Mouse (Mus musculus): ENCODE results near the gene Rtkn. TPM values are rescaled to one million over a fixed set of nuclear protein-coding genes. Genes with fewer than 3 reads are reported as not detected.

Rtkn gene
- polyA plus RNA-seq, 1 experiment from 2014 or later: 16.3 TPM

- no peaks in the 10 kb centered on the region for H3K27me3 ChIP-seq
- CTCF ChIA-PET: interaction anchor here (1.4 kb wide), 1 partner anchor 23 kb away, joined by 3 read pairs; no protein-coding TSS in a partner anchor
- in situ Hi-C loops (cut with MboI; ENCODE audit: low pct_unique_long_range_greater_than_20kb): no loop called here
- no peak for TF ChIP-seq CTCF (IDR thresholded peaks at IDR 0.05)
- DNase-seq (ENCODE audit: low read depth, low spot score) (no peak), ATAC-seq (no peak)
- POLR2A ChIA-PET: interaction anchor here (0.7 to 2.0 kb wide), 9 partner anchors 12 to 59 kb away, joined by 3 to 11 read pairs (median 5); partner anchors contain the start of genes Pcgf1 and Wbp1
Measured at GRCm38 (mm10) chr6:83136291-83136880, 1.1 kb downstream of the Rtkn start.

DNA sequence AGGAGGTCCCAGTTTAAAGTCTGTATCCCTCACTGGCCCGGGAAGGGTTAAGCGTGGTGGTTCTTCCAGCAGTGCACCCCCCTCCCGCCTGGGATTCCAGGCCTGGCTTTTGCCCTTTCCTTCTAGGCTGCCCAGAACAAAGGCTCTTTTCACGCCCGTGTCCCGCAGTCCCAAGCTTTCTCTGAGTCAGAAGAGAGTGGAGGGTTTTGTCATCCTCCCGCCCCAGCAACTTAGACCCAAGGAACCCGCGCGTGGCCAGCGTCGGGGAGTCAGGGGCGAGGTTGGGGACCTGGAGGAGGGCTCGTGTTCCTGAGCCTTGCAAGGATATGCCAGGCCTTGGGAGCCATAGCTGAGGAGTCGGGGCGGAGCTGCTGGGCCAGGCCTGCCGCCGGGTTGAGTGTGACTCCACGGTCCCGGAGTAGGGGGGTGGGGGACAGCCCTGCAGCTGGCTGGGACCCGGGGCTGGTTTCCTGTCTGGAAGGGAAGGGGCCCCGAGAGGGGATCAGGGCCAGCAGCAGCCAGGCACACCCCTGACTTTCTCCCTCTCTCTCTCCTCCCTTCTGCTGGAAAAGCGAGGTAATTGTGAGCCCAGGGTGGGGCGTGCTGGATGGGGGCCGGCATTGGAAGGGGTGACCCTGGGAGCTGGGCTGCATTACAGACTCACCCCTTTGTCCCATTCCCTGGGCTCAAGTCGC, 1.8 kb downstream of the Rtkn start:
- ChIA-PET POLR2A (interaction anchor here (0.5 to 2.0 kb wide), 8 partner anchors 11 to 44 kb away, joined by 3 to 11 read pairs (median 6); partner anchors contain the start of gene Wbp1), CTCF (interaction anchor here (1.3 to 1.4 kb wide), 2 partner anchors 14 to 22 kb away, joined by 3 read pairs; no protein-coding TSS in a partner anchor)
- TF ChIP-seq CTCF (IDR thresholded peaks at IDR 0.05): no peak
- no peak for DNase-seq (ENCODE audit: low read depth, low spot score)
- ATAC-seq: peak; percentile 46
- no peaks in the 10 kb centered on the region for H3K27me3 ChIP-seq
- in situ Hi-C loops (cut with MboI; ENCODE audit: low pct_unique_long_range_greater_than_20kb): no loop called here

- ChIA-PET POLR2A (interaction anchor here (0.5 to 2.0 kb wide), 7 partner anchors 11 to 23 kb away, joined by 4 to 11 read pairs (median 6); partner anchors contain the start of gene Wbp1), CTCF (interaction anchor here (1.3 to 1.4 kb wide), 2 partner anchors 14 to 21 kb away, joined by 3 read pairs; no protein-coding TSS in a partner anchor)
- in situ Hi-C loops (cut with MboI; ENCODE audit: low pct_unique_long_range_greater_than_20kb): no loop called here
- TF ChIP-seq CTCF (IDR thresholded peaks at IDR 0.05): no peak
- ATAC-seq (peak; percentile 66), DNase-seq (ENCODE audit: low read depth, low spot score) (no peak)
- no peaks in the 10 kb centered on the region for H3K27me3 ChIP-seq
Measured at GRCm38 (mm10) chr6:83137576-83137950, 2.3 kb downstream of the Rtkn start.

DNA sequence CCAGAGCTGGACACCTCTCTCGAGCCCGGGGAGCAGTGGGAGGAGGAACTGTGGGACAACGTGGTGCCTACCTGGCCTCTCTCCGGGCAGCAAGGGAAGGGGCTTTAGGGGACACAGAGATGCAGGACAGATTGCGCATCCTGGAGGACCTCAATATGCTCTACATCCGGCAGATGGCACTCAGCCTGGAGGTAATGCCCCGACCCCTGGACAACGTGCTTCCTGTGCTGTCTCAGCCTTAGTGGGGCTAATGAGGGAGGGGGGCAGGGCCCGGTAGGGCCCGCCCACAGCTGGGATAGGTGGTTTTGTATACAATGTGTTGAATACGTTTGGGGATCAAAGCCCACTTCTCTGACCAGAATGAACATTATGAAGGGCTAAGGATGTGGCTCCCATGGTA, 2.8 kb downstream of the Rtkn start:
- ChIA-PET POLR2A (interaction anchor here (1.5 to 2.0 kb wide), 4 partner anchors 10 to 18 kb away, joined by 5 to 11 read pairs (median 6); partner anchors contain the start of gene Wbp1), CTCF (interaction anchor here (1.3 to 1.4 kb wide), 2 partner anchors 15 to 21 kb away, joined by 3 read pairs; no protein-coding TSS in a partner anchor)
- TF ChIP-seq CTCF (IDR thresholded peaks at IDR 0.05): no peak
- no peak for DNase-seq (ENCODE audit: low read depth, low spot score)
- H3K27me3 ChIP-seq: no peaks in the 10 kb centered on the region
- in situ Hi-C loops (cut with MboI; ENCODE audit: low pct_unique_long_range_greater_than_20kb): no loop called here
- peak; percentile 19 for ATAC-seq

DNA sequence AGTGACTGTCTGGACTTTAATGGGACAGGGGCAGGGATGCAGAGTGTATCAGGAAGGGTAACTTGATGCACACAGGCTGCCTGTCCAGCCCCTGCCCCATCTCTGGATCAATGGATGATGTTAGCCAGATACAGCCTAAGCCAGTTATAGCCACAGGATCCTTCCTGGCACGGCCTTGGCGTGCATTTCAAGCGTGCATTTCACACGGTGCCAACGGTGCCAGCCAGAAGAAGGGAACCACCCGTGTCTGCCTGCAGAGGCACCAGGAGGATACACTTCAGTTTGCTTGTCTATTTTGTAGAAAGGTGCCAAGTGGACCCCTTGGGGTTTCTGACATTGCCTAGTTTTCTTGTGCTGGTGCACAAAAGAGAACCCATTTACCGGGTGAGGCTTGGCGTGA, 4.8 kb downstream of the Rtkn start:
- CTCF ChIA-PET: no interaction called here
- in situ Hi-C loops (cut with MboI; ENCODE audit: low pct_unique_long_range_greater_than_20kb): no loop called here
- no peak for ATAC-seq

GRCm38 (mm10) chr6:83141636-83142035, 6.4 kb downstream of the Rtkn start:
- ChIA-PET CTCF (interaction anchor here (1.0 kb wide), 1 partner anchor 24 kb away, joined by 3 read pairs; the partner anchor contains the start of gene Dctn1), POLR2A (interaction anchor here (0.7 kb wide), 1 partner anchor 82 kb away, joined by 3 read pairs; no protein-coding TSS in a partner anchor)
- ATAC-seq: no peak
- no peak for TF ChIP-seq CTCF (IDR thresholded peaks at IDR 0.05)
- in situ Hi-C loops (cut with MboI; ENCODE audit: low pct_unique_long_range_greater_than_20kb): no loop called here
- H3K27me3 ChIP-seq: no peaks in the 10 kb centered on the region
- no peak for DNase-seq (ENCODE audit: low read depth, low spot score)

More for the DNA sequence above, 4.8 kb downstream of the Rtkn start:
- no peak for TF ChIP-seq CTCF (IDR thresholded peaks at IDR 0.05)
- no peak for DNase-seq (ENCODE audit: low read depth, low spot score)
- POLR2A ChIA-PET: no interaction called here
- H3K27me3 ChIP-seq: no peaks in the 10 kb centered on the region

GRCm38 (mm10) chr6:83142211-83142731, 7.0 kb downstream of the Rtkn start:
- TF ChIP-seq CTCF (IDR thresholded peaks at IDR 0.05): no peak
- CTCF ChIA-PET: interaction anchor here (1.0 kb wide), 1 partner anchor 23 kb away, joined by 3 read pairs; the partner anchor contains the start of gene Dctn1
- H3K27me3 ChIP-seq: no peaks in the 10 kb centered on the region
- no peak for DNase-seq (ENCODE audit: low read depth, low spot score)
- POLR2A ChIA-PET: interaction anchor here (0.7 kb wide), 1 partner anchor 82 kb away, joined by 3 read pairs; no protein-coding TSS in a partner anchor
- no peak for ATAC-seq
- in situ Hi-C loops (cut with MboI; ENCODE audit: low pct_unique_long_range_greater_than_20kb): no loop called here

DNA sequence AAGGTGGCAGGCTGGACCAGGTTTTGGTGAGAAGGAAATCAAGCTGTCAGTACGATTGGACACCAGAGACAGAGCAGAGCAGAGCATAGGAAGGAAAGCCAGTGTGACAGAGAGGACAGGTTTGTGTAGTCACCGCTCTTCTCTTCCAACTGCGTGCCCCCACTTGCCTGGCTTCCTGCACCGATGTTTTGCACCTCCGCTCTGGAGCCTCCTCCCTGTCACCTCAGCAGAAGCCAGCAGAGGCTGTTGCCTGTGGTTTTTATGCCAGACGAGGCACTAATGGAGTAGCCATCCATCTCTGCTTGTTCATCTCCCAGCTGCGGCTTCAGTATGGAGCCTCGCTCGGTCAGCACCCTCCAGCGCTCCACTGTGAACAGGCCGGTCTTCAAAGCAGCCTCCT, 7.6 kb downstream of the Rtkn start:
- ChIA-PET CTCF (no interaction called here), POLR2A (no interaction called here)
- ATAC-seq: no peak
- no peaks in the 10 kb centered on the region for H3K27me3 ChIP-seq
- in situ Hi-C loops (cut with MboI; ENCODE audit: low pct_unique_long_range_greater_than_20kb): no loop called here
- TF ChIP-seq CTCF (IDR thresholded peaks at IDR 0.05): no peak
- DNase-seq (ENCODE audit: low read depth, low spot score): no peak

DNA sequence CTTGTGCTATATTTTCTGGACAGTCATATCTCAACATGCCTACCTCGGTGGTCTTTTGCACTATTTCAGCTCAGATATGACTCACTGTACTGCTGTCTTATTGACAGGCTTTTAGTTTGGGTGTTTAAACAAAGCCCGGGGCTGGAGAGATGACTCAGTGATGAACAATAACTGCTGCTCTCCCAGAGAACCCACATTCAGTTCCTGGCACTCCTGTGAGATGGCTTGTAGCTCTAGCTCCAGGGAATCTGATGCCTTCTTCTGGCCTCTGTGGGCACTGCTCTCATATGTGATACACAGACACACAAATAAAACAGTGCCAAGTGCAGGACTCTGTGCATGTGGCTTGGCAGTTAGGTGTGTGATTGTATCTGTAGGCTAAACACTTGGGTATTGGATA, 9.9 kb downstream of the Rtkn start:
- in situ Hi-C loops (cut with MboI; ENCODE audit: low pct_unique_long_range_greater_than_20kb): no loop called here
- TF ChIP-seq CTCF (IDR thresholded peaks at IDR 0.05): no peak
- ATAC-seq (peak; percentile 13), DNase-seq (ENCODE audit: low read depth, low spot score) (no peak)
- no peaks in the 10 kb centered on the region for H3K27me3 ChIP-seq
- POLR2A ChIA-PET: interaction anchor here (0.5 to 1.2 kb wide), 2 partner anchors 11 to 13 kb away, joined by 5 to 7 read pairs; partner anchors contain the start of genes 1700003E16Rik and Wdr54
- CTCF ChIA-PET: interaction anchor here (1.0 to 1.8 kb wide), 3 partner anchors 14 to 27 kb away, joined by 3 to 8 read pairs (median 3); no protein-coding TSS in a partner anchor

DNA sequence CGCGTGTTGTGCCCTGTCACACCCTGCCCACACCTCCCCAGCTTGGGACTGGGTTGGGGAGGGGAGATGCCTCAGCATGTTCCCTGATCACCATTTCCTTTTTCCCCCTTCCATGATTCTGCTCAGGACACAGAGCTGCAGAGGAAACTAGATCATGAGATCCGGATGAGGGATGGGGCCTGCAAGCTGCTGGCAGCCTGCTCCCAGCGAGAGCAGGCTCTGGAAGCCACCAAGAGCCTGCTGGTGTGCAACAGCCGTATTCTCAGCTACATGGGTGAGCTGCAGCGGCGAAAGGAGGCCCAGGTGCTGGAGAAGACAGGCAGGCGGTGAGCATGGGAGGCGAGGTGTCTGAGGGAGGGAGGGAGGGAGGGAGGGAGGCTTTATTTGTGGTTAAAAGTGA, 10.5 kb downstream of the Rtkn start:
- ChIA-PET POLR2A (no interaction called here), CTCF (interaction anchor here (1.1 to 1.8 kb wide), 3 partner anchors 13 to 119 kb away, joined by 3 to 8 read pairs (median 3); no protein-coding TSS in a partner anchor)
- H3K27me3 ChIP-seq: no peaks in the 10 kb centered on the region
- TF ChIP-seq CTCF (IDR thresholded peaks at IDR 0.05): no peak
- in situ Hi-C loops (cut with MboI; ENCODE audit: low pct_unique_long_range_greater_than_20kb): no loop called here
- DNase-seq (ENCODE audit: low read depth, low spot score) (no peak), ATAC-seq (no peak)
